Mouse (Mus musculus) liver, adult 2 months (tissue): ENCODE measurements at regions not wholly inside any gene's neighbourhood (a gene's known extent, or its start where the extent isn't known, plus 50 kb on each side); places are given as distances from the start of the nearest gene placed in this dataset.

Experiments
- DNase-seq: peaks from one replicate; pipeline ENCODE4 v3.0.0-alpha.2; 2011; ENCODE audit warnings: low read depth, low spot score; ENCODE audit errors: extremely low read depth
- H3K27ac ChIP-seq: fragments of 200-500 bp; replicated peaks from 2 replicates; pipeline ENCODE4 v1.5.1; 2012; ENCODE audit warnings: low read depth, mild to moderate bottlenecking, control low read depth, inconsistent platforms, low read length; ENCODE audit not compliant: insufficient read depth
- H3K27me3 ChIP-seq: fragments of 200-500 bp; 2 replicates; pipeline ENCODE4 v1.6.1; 2012; ENCODE audit warnings: mild to moderate bottlenecking, moderate library complexity, low read length, inconsistent platforms; ENCODE audit not compliant: control insufficient read depth, insufficient read depth
- H3K36me3 ChIP-seq: fragments of 200-500 bp; 2 replicates; pipeline ENCODE4 v1.6.1; 2012; ENCODE audit warnings: low read length, inconsistent platforms; ENCODE audit not compliant: control insufficient read depth, insufficient read depth
- H3K4me1 ChIP-seq: fragments of 200-500 bp; 2 replicates; pipeline ENCODE4 v1.6.1; 2011; ENCODE audit warnings: low read length; ENCODE audit not compliant: control insufficient read depth, insufficient read depth
- H3K4me3 ChIP-seq: fragments of 200-500 bp; 2 replicates; pipeline ENCODE4 v1.5.1; 2011; ENCODE audit warnings: low read depth, mild to moderate bottlenecking, control low read depth, low read length, moderate library complexity; ENCODE audit not compliant: insufficient read depth
- H3K79me2 ChIP-seq: fragments of 200-500 bp; 2 replicates; pipeline ENCODE4 v1.6.1; 2012; ENCODE audit warnings: inconsistent platforms, mild to moderate bottlenecking, low read length, moderate library complexity; ENCODE audit not compliant: control insufficient read depth, insufficient read depth
- H3K9ac ChIP-seq: fragments of 200-500 bp; 2 replicates; pipeline ENCODE4 v1.6.1; 2012; ENCODE audit warnings: low read depth, mild to moderate bottlenecking, control low read depth, inconsistent platforms, low read length
- CTCF ChIP-seq: fragments of 200-500 bp; IDR thresholded peaks from 2 replicates; pipeline ENCODE4 v1.5.1; 2011; ENCODE audit warnings: low read depth, low read length, control low read depth
- POLR2A ChIP-seq: fragments of 200-500 bp; IDR thresholded peaks from 2 replicates; pipeline ENCODE4 v1.6.1; 2011; ENCODE audit warnings: low read length, control low read depth; ENCODE audit not compliant: insufficient read depth; ENCODE audit errors: extremely low read depth
- WGBS: fragments of 180-500 bp; shearing (Covaris S2); methylation state at CpG from one replicate; pipeline ENCODE4 v1.1.7; 2018; 5-methylcytosine and 5-hydroxymethylcytosine counted together

GRCm38 (mm10) chr10:55416304-55416703 is 690.4 kb upstream of the Msl3l2 start:
- Histone ChIP-seq H3K27ac (no peak overlapping the region), H3K9ac (no peak overlapping the region), H3K36me3 (no peaks in the 10 kb centered on the region), H3K79me2 (no peaks in the 10 kb centered on the region), H3K4me1 (no peaks in the 10 kb centered on the region), H3K27me3 (no peaks in the 10 kb centered on the region), H3K4me3 (no peak overlapping the region)
- no peak for TF ChIP-seq POLR2A
- TF ChIP-seq CTCF = no peak
- WGBS = 62% methylated on average over 1 of the region's 1 CpGs
- no peak for DNase-seq

DNA sequence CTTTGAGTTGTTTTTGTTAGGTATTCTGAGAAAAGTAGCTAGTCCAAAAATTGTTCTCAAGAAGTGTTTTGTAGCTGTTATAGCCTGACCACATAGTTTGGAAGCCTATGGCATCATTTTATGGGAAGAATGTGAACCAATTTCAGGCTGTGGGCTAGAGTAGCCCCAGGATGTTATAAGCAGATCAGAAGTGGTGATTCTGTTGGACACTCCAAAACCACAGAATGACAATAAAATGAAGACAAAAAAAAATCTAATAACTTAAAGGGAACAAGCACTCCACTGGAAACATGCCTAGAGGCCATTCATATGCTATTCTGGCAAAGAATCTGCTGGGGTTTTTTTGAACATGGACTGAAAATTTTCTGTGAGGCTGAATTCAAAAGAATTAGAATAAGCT is 689.9 kb upstream of the Msl3l2 start:
- Histone ChIP-seq H3K9ac (no peak overlapping the region), H3K79me2 (no peaks in the 10 kb centered on the region), H3K27me3 (no peaks in the 10 kb centered on the region), H3K27ac (no peak overlapping the region), H3K36me3 (no peaks in the 10 kb centered on the region), H3K4me3 (no peak overlapping the region), H3K4me1 (no peaks in the 10 kb centered on the region)
- TF ChIP-seq CTCF = no peak
- TF ChIP-seq POLR2A = no peak
- DNase-seq = no peak

DNA sequence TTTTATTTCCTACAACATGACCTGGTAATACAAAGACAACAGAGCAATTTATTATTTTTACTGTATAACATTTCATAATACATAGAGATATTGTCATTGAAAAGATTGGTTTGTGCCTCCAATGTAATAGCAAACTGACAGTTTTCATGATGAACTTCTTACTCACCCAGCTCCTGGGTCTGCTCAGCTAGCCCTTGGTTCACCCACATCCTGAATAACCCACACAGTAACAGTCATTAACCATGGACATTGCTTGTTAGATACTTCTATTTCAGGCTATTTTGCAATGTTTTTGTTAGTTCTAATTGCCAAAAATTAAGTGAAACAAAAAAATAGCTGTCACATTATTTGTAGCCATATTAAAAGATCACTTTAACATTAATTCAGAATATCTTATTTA is 684.3 kb upstream of the Msl3l2 start:
- H3K9ac ChIP-seq = no peak overlapping the region
- no peak for DNase-seq

GRCm38 (mm10) chr10:55424943-55425342 is 681.8 kb upstream of the Msl3l2 start:
- DNase-seq = peak; percentile 2
- Histone ChIP-seq H3K27ac (no peak overlapping the region), H3K4me1 (no peaks in the 10 kb centered on the region), H3K79me2 (no peaks in the 10 kb centered on the region), H3K36me3 (no peaks in the 10 kb centered on the region), H3K4me3 (no peak overlapping the region), H3K27me3 (no peaks in the 10 kb centered on the region), H3K9ac (no peak overlapping the region)
- TF ChIP-seq CTCF (no peak), POLR2A (no peak)
- 45% methylated on average over 4 of the region's 4 CpGs for WGBS

More for the DNA sequence above, 684.3 kb upstream of the Msl3l2 start:
- H3K79me2 ChIP-seq = no peaks in the 10 kb centered on the region
- H3K4me3 ChIP-seq = no peak overlapping the region
- no peaks in the 10 kb centered on the region for H3K36me3 ChIP-seq
- H3K27ac ChIP-seq = no peak overlapping the region
- no peaks in the 10 kb centered on the region for H3K4me1 ChIP-seq
- TF ChIP-seq CTCF (no peak), POLR2A (no peak)
- no peaks in the 10 kb centered on the region for H3K27me3 ChIP-seq
